Mouse (Mus musculus) heart, embryonic 14.5 days (tissue): ENCODE results near the gene Tagln. TPM values are rescaled to one million over a fixed set of nuclear protein-coding genes. Genes with fewer than 3 reads are reported as not detected.

Experiments used
- ATAC-seq: fragments of 200-750 bp; cut with Nextera tagmentation; 2 replicates; pipeline ENCODE4 v1.8.0; 2017; ENCODE audit warnings: low read depth, moderate TSS enrichment; ENCODE audit not compliant: insufficient number of reproducible peaks, insufficient read depth, low FRiP score
- H3K27ac ChIP-seq, 2 experiments: fragments of 200-500 bp in 1 of 2; fragments of 300-500 bp in 1 of 2; sonication (generic) in 1 of 2; replicated peaks in 1 of 2; 2 replicates each; pipeline ENCODE4 v1.5.1; 2012 to 2014; ENCODE audit warnings: low read depth in 2 of 2, low read length in 2 of 2, control low read depth in 1 of 2, mild to moderate bottlenecking in 1 of 2, mixed read lengths in 1 of 2; ENCODE audit not compliant: control insufficient read depth in 1 of 2, insufficient read depth in 1 of 2
- H3K27me3 ChIP-seq: fragments of 300-500 bp; sonication (generic); 2 replicates; pipeline ENCODE4 v1.6.1; 2014; ENCODE audit warnings: mild to moderate bottlenecking, low read length, control low read depth; ENCODE audit not compliant: control insufficient read depth, insufficient read depth
- H3K36me3 ChIP-seq: fragments of 300-500 bp; sonication (generic); 2 replicates; pipeline ENCODE4 v1.6.1; 2014; ENCODE audit warnings: mild to moderate bottlenecking, control low read depth, low read length, mixed read lengths; ENCODE audit not compliant: control insufficient read depth, insufficient read depth
- H3K4me1 ChIP-seq, 2 experiments: fragments of 200-500 bp in 1 of 2; fragments of 300-500 bp in 1 of 2; sonication (generic) in 1 of 2; 2 replicates each; pipeline ENCODE4 v1.6.1; 2012 to 2014; ENCODE audit warnings: low read length in 2 of 2, control low read depth in 1 of 2, mixed read lengths in 1 of 2; ENCODE audit not compliant: control insufficient read depth in 2 of 2, insufficient read depth in 2 of 2
- H3K4me2 ChIP-seq: fragments of 300-500 bp; sonication (generic); 2 replicates; pipeline ENCODE4 v1.6.1; 2014; ENCODE audit warnings: mild to moderate bottlenecking, low read length
- H3K4me3 ChIP-seq, 2 experiments: fragments of 200-500 bp in 1 of 2; fragments of 300-500 bp in 1 of 2; sonication (generic) in 1 of 2; 2 replicates each; pipeline ENCODE4 v1.5.1; 2012 to 2014; ENCODE audit warnings: low read length in 2 of 2, mild to moderate bottlenecking in 2 of 2, control low read depth in 1 of 2, low read depth in 1 of 2, moderate library complexity in 1 of 2; ENCODE audit not compliant: control insufficient read depth in 1 of 2, insufficient read depth in 1 of 2
- H3K9ac ChIP-seq: fragments of 300-500 bp; sonication (generic); 2 replicates; pipeline ENCODE4 v1.6.1; 2014; ENCODE audit warnings: mild to moderate bottlenecking, low read length
- H3K9me3 ChIP-seq: fragments of 300-500 bp; sonication (generic); 2 replicates; pipeline ENCODE4 v1.6.1; 2016; ENCODE audit warnings: low read length, control low read depth; ENCODE audit not compliant: control insufficient read depth
- WGBS: fragments of 180-500 bp; shearing (Covaris S2); extraction: QIAGEN DNeasy Blood & Tissue Kit; methylation state at CpG from one replicate; pipeline ENCODE4 v1.1.7; 2014; 5-methylcytosine and 5-hydroxymethylcytosine counted together
- polyA plus RNA-seq: library from polyadenylated mRNA; unstranded; fragments of >200 nt; fragmentation: Nextera tagmentation; extraction: Ambion mirVana; gene quantifications from 2 replicates; pipeline ENCODE4 v1.2.1, GENCODE M21; 2014

The Tagln gene
- polyA plus RNA-seq, 1 experiment from 2014 or later = 143 TPM

DNA sequence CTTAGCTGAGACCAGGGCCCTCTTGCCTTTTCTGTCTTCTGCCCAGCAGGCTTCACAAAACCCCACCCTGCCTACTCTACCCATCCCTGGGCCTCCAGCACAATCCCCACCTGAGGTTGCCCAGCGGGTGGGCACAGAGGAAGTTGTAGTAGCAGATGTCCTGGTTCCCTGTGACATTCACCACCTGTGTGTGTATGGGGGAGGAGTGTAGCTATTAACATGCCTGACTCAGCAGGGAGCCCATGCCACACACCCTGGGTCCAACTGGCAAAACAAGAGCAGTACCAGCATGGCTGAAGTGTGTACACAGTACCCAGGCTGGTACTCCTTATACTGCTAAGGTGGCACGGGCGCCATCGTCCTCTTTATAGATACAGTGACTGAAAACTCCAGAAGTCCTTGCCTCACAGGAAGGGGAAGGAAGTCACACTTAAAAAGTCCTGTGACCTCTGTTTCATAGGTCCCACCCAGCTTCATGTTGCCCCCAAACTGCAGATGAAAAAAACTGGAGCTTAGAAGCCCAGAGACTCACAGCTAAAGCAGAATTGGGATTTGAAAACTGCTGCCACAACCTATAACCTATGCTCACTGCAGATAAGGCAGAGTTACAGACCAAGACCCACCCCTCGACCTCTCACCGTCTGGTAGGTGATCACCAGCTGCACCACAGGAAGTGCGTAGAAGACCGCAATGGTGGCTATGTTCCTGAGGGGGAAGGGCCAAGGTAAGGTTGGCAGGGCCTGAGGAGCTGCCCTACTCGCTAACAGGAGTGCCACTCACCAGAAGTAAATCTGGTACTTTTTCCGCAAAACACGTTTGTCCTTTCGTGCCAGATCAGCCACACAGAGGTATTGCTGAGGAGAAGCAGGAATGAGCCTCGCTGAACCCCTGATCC is 8.9 kb upstream of the Tagln start:
- Histone ChIP-seq H3K9ac (no peak overlapping the region), H3K4me3 (no peak overlapping the region), H3K36me3 (peaks cover 96% of the 10 kb centered on the region), H3K9me3 (no peaks in the 10 kb centered on the region), H3K27me3 (no peaks in the 10 kb centered on the region), H3K4me1 (no peaks in the 10 kb centered on the region), H3K4me2 (no peak overlapping the region), H3K27ac (no peak overlapping the region)
- ATAC-seq = no peak
- WGBS = 81% methylated on average over 13 of the region's 13 CpGs

- WGBS = 88% methylated on average over 8 of the region's 8 CpGs
- no peaks in the 10 kb centered on the region for H3K27me3 ChIP-seq
- H3K4me3 ChIP-seq = no peak overlapping the region
- no peaks in the 10 kb centered on the region for H3K4me1 ChIP-seq
- ATAC-seq = no peak
- H3K4me2 ChIP-seq = no peak overlapping the region
- H3K9me3 ChIP-seq = no peaks in the 10 kb centered on the region
- H3K9ac ChIP-seq = no peak overlapping the region
- no peak overlapping the region for H3K27ac ChIP-seq
- H3K36me3 ChIP-seq = peaks cover 96% of the 10 kb centered on the region
These were observed 8.0 kb upstream of the Tagln start for GRCm38 (mm10) chr9:45943628-45944505.

DNA sequence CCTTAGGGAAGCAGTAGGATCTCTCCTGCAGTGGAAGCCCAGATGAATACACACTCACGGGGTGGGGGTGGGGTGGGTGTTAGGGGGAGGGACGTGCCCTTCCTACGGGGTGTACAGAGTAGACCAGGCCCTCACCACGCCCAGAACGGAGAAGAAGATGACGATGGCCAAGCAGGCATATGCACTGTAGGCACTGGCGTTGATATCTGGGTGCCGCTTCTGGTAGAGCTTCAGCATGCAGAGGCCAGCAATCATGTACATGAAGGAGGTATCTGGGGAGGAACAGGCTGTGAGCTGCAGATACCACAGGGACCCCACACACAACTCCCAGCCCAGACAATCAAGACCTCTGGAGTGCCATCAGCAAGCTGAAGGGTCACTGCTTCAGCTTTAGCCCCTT is 7.1 kb upstream of the Tagln start:
- Histone ChIP-seq H3K4me1 (no peaks in the 10 kb centered on the region), H3K4me3 (no peak overlapping the region), H3K27me3 (no peaks in the 10 kb centered on the region), H3K4me2 (no peak overlapping the region), H3K36me3 (peaks cover 96% of the 10 kb centered on the region), H3K27ac (no peak overlapping the region), H3K9me3 (no peaks in the 10 kb centered on the region), H3K9ac (no peak overlapping the region)
- ATAC-seq = no peak
- WGBS = 77% methylated on average over 8 of the region's 8 CpGs

- Histone ChIP-seq H3K4me2 (no peak overlapping the region), H3K4me1 (no peaks in the 10 kb centered on the region), H3K27me3 (no peaks in the 10 kb centered on the region), H3K9me3 (no peaks in the 10 kb centered on the region), H3K4me3 (no peak overlapping the region), H3K27ac (no peak overlapping the region), H3K9ac (no peak overlapping the region), H3K36me3 (peaks cover 92% of the 10 kb centered on the region)
- no peak for ATAC-seq
- 88% methylated on average over 16 of the region's 16 CpGs for WGBS
These were observed 6.6 kb upstream of the Tagln start for GRCm38 (mm10) chr9:45942464-45942863.

DNA sequence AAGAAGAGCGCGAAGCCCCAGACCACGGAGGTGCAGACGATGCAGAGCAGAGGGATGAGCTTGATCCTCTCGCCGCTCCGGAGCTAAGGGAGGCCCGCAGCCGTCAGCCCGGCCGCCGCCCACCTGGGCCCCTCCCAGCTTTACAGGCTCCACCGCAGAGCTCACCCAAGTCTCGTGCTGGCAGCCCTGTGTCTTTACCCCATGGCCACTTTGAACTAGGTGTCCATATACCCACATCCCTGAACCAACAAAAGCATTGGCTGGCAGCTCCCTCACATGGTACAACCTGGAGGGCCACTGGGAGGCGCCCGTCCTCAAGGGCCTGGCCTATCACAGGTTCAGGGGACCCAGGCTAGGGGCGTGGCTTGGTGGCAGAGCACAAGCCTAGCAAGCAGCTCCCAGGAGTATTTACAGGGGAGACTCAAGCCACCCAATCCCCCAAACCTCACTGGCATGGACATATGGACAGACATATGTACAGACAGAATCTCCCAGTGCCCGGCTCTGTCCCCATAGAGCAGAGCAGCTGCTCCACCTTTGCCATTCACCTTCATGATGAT is 5.6 kb upstream of the Tagln start:
- H3K9ac ChIP-seq = no peak overlapping the region
- no peak overlapping the region for H3K4me3 ChIP-seq
- H3K9me3 ChIP-seq = no peaks in the 10 kb centered on the region
- H3K36me3 ChIP-seq = peaks cover 82% of the 10 kb centered on the region
- WGBS = 73% methylated on average over 18 of the region's 18 CpGs
- peaks cover 0 to 4% of the 10 kb centered on the region in 2 experiments; a peak in 3 of 4 replicates for H3K4me1 ChIP-seq
- H3K4me2 ChIP-seq = no peak overlapping the region
- no peak overlapping the region for H3K27ac ChIP-seq
- no peak for ATAC-seq
- no peaks in the 10 kb centered on the region for H3K27me3 ChIP-seq

- no peak overlapping the region for H3K4me3 ChIP-seq
- no peaks in the 10 kb centered on the region for H3K27me3 ChIP-seq
- H3K27ac ChIP-seq = no peak overlapping the region
- no peak for ATAC-seq
- H3K4me2 ChIP-seq = no peak overlapping the region
- no peaks in the 10 kb centered on the region for H3K9me3 ChIP-seq
- peaks cover 9 to 12% of the 10 kb centered on the region in 2 experiments for H3K4me1 ChIP-seq
- H3K9ac ChIP-seq = no peak overlapping the region
- WGBS = 90% methylated on average over 6 of the region's 6 CpGs
- H3K36me3 ChIP-seq = peaks cover 66% of the 10 kb centered on the region
These were observed 3.9 kb upstream of the Tagln start for GRCm38 (mm10) chr9:45939794-45940193.

- H3K4me1 ChIP-seq = peaks cover 12 to 14% of the 10 kb centered on the region in 2 experiments
- no peak overlapping the region for H3K4me2 ChIP-seq
- H3K9ac ChIP-seq = no peak overlapping the region
- 81% methylated on average over 15 of the region's 15 CpGs for WGBS
- H3K4me3 ChIP-seq = no peak overlapping the region
- H3K27ac ChIP-seq = no peak overlapping the region
- no peaks in the 10 kb centered on the region for H3K9me3 ChIP-seq
- ATAC-seq = no peak
- H3K36me3 ChIP-seq = peaks cover 59% of the 10 kb centered on the region
- H3K27me3 ChIP-seq = no peaks in the 10 kb centered on the region
These were observed 3.2 kb upstream of the Tagln start for GRCm38 (mm10) chr9:45938952-45939637.
